Mouse (Mus musculus): ENCODE data around the gene Dpep1.

The Dpep1 gene

GRCm38 (mm10) chr8:123244382-123244781 lies 58.3 kb downstream of the Dpep1 start:
- in situ Hi-C loops (cut with MboI, MseI) = no loop called here

- in situ Hi-C loops (cut with MboI, MseI) = no loop called here
Measured at GRCm38 (mm10) chr8:123245543-123245942, 59.5 kb downstream of the Dpep1 start.

- in situ Hi-C loops (cut with MboI, MseI) = no loop called here
Measured at GRCm38 (mm10) chr8:123247748-123248147, 61.7 kb downstream of the Dpep1 start.

GRCm38 (mm10) chr8:123248596-123248995 lies 62.6 kb downstream of the Dpep1 start:
- in situ Hi-C loops (cut with MboI, MseI) = no loop called here

- in situ Hi-C loops (cut with MboI, MseI) = no loop called here
Measured at GRCm38 (mm10) chr8:123250940-123251339, 64.9 kb downstream of the Dpep1 start.

Data from T-helper 17 cell (primary cell).